Comparison of ENCODE assay signal across 1 mouse cellular context in the genomic region with DNA sequence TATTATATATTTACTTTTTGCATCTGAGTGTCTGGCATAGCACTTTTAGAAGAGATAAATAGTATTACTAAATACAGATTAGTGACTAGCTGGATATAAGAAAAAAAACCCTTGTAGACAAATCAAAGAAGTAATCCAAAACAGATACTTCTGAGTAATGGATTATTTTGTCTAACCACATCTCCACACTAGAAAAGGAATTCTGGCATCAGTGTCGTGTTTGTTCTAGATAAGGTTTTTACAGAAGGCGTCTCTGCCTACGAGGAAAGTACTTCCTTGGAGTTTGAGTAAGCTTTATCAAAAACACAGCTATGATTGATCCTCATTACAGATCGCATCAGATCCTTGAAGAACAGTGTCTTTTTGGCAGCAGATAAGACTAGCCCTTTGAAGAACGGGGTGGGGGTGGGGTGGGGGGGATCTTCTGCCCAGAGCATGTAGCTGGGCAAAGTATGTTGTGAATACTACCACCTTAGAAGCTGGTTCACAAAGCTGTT.
TF ChIP-seq lines count a peak whose summit lies in the region.

No protein-coding gene starts in this region.

TF ChIP-seq in MEL, 35 proteins besides CTCF, POLR2A, EP300 and RAD21 (continued from another document):
- TF ChIP-seq MAFK (IDR thresholded peaks at IDR 0.05; ENCODE audit: borderline replicate concordance, low read depth, low read length) (0 out of 2 replicates have a peak, but pooled peaks have one; percentile 10), TCF12 (IDR thresholded peaks at IDR 0.05; ENCODE audit: low read depth, low read length) (peak; percentile 49), ZNF384 (IDR thresholded peaks at IDR 0.05; ENCODE audit: low read depth, low read length) (0 out of 2 replicates have a peak, but pooled peaks have one; percentile 25), SIN3A (IDR thresholded peaks at IDR 0.05; ENCODE audit: low read length) (0 out of 2 replicates have a peak, but pooled peaks have one; percentile 7), TAL1 (IDR thresholded peaks at IDR 0.05; ENCODE audit: low read length) (peak; percentile 18; the same call in 1 of the 2 replicates), NRF1 (IDR thresholded peaks at IDR 0.05; ENCODE audit: insufficient read depth, low read depth, low read length, poor library complexity, severe bottlenecking) (no peak)
